Mouse (Mus musculus): ENCODE results near the gene Wdr18.
A peak's percentile ranks its signal among the peaks of the same experiment; 100 is the strongest.

Wdr18 gene

DNA sequence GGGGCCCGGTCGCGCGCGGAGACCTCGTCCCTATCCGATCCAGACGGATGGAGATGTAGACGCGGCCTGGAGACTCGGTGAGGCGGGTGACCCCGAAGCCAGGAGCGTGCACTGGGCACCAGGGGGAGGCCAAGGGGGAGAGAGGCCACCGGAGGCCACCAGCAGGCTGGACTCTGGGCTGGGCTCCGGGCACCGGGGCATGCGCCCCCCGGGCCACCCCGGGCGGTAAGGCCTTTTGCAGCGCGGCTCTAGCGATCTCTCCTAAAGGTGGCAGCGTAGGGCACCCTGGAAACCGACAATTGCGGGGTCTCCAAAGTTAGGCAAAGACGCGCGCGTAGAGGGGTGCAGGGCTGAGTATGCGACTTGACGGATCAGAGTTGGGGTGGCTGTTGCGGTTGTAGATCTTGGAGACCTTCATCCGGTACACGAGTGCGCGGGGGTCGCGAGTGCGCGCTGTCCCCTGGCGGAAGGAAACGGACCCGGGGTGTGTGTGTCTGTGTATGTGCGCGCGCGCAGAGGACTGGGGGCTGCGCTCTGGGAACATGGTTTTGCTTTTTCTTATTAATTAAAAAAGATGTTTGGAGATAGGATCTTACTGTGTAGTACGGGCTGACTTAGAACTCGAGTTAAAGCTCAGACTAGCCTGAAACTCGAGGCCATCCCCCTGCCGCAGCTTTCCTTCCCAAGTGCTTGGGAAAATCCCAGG lies 32.5 kb upstream of the Wdr18 start:
- peak; percentile 61 for DNase-seq

DNA sequence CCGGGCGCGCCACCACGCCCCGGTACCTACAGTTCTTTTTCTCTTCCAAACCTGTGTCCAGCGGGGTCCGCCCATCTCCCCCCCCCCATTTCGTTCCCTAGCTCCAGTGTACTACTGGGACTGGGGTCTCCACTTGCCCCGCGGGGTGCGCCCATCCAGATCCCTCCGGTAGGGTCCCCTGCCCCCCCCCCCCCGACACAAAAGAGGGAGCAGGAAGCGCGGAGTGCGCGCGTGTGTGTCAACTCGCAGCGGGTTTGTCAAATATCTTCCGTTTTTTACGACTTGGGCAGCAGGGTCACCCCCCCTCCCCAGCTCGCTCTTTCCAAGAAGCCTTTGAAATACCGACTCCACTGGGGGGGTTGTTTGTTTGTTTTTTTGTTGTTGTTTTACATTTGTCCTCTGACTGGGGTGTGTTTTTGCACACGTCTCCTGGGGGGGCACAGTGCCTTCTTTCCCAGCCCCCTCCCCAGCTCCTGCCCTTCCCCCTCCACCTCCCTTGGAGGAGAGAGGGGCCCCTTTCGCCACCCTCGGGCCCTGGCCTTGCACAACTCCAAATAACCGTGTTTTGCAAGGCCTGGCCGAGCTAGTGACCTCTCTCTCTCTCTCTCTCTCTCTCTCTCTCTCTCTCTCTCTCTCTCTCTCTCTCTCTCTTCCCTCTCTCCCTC lies 31.8 kb upstream of the Wdr18 start:
- DNase-seq = peak; percentile 53

DNA sequence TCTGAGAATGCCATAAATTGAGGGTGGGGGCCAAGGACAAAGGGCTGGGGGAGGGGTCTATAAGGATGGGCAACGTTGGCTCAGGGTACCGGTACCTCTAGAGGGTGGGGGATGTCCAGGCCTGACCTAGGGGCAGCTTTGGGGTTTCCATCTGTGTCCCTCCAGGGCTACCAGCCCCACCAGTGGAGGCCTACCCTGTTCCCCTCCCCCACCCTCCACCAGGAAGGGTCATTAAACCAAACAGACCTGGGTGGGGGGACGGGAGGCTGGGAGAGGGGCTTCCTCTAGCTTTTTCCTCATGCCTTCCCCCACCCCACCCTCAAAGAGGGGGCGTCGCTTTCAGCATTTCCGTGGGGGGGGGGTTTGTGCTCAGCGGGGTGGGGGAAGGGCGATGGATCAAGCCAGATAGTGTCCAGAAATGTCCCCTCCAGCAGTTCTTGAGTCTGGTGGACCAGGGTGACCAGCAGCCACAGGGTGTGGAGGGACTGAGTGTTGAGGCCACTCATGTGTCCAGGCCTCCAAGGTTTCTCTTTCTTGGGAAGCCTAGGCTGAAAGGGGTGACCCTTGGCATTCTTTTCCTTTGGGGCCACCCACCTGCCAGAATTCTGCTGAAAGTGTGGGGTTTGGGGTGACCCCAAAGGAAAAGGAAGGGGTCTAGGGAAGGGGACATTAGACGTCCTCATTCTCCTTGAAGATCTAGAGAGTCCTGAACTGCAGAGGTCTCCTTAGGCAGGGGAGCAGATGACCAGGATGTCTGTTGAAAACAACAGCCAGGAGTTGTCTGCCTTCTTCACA lies 30.8 kb upstream of the Wdr18 start:
- DNase-seq = no peak

- no peak for DNase-seq
Observed at GRCm38 (mm10) chr10:79929967-79930825, 29.8 kb upstream of the Wdr18 start.

DNA sequence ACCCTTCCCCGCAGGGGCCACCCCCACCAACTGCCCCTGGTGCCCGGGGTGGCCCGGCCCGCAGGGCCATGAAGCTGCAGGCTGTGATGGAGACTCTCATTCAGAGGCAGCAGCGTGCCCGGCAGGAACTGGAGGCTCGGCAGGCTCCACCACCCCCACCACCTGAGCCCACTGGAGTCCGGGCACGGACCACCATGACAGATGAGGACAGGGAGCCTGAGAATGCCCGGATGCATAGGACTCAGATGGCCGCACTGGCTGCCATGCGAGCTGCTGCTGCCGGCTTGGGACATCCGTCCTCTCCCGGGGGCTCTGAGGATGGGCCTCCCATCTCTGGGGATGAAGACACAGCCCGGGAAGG lies 29.1 kb upstream of the Wdr18 start:
- DNase-seq = no peak

GRCm38 (mm10) chr10:79931797-79932196 lies 28.2 kb upstream of the Wdr18 start:
- no peak for DNase-seq

GRCm38 (mm10) chr10:79932736-79933135 lies 27.2 kb upstream of the Wdr18 start:
- DNase-seq = peak; percentile 68

DNA sequence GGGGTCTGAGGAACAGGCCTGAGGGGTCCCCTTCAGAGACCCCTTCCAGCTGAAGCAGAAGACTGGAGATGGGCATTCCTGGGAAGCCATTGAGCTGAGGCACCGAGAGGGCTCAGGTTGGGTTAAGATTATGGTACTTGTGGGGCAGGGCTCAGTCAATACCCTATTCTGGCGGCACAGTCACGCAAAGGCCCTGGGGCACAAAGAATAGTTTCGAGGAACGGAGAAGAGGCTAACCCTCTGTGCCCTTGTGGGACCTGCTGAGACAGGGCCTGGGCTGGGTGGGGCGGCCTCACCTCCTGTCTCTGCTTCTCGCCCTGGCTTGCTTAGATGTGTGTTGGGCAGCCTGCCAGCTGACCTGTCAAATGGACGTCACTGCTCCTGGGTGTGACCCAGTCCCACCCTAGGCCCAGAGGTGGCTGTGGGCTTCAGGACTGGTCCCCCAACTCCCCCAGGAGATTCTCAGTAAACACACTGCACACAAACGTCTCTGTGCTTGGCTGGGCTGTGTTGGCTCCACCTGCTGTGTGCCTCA lies 26.7 kb upstream of the Wdr18 start:
- DNase-seq = no peak

DNA sequence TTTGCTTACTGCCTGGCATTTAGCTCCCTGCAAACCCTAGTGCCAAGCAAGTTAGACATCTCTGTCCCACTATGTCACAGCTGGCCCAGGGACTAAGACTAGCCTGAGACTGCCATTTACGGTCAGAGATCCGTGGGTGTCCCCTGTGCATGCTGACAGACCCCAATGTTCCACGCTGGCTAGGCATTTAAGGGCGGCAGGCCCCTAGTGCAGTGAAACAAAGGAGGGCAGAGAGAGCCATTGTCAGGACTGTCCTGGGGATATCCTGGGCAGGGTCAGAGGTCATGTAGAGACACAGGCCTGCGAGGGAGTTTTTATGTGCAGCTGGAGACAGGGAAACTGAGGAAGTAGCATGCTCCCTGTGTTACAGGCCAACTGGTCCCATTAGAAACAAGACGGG lies 26.1 kb upstream of the Wdr18 start:
- no peak for DNase-seq

DNA sequence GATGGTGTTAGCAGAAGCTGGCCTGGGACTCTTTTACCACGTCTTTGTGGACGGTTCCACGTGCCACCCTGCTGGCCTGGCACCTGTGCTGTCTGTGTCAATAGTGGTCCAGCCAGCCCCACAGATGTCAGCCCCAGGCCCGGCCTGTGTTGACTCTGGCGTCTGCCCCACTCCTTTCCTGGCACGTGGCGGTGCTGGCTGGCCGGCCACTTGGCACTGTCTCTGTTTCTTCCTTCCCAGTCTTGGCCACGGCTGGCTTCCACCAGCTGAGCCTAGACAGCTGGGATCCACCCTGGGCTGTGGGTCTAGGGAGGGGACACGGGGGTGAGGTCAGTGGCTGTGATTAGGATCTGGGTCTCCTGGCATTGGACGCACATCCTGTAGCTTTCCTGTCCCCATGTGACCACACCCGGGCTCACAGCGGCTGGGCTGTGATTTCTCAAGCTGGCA lies 25.7 kb upstream of the Wdr18 start:
- peak; percentile 93 for DNase-seq

DNA sequence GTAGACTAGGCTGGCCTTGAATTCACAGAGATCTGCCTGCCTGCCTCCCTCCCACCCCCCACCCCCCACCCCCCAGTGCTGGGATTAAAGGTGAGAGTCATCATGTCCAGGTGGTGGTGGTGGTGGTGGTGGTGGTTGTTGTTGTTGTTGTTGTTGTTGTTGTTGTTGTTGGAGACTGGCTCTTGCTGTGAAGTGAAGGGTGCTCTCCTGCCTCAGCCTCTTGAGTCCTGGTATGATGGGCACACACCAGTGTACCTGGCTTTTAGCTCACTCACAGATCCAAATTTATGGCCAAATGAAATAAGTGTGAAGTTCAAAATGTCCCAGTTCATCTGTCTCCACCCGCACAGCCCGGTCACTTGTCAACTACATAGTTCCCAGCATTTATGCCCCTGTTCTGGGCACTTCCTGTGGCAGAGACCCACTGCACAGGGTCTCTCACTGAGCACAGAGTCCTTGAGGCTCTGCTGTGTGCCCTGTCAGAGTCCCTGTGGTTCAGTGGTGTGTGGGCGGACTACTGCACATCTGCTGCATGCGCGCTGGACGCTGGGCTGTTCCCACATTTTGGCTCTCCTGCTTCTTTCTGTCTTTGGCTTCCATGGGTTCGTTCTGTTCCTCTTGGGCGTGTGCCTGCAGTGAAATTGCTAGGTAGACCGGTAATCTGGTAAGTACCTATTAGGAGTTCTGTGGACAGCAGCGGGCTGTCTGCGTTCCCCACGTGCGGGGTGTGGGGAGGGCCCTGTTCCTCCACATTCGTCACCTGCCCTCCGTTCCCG lies 25.0 kb upstream of the Wdr18 start:
- no peak for DNase-seq

- peak; percentile 51 for DNase-seq
Observed at GRCm38 (mm10) chr10:79936284-79936910, 23.6 kb upstream of the Wdr18 start.

- peak; percentile 85 for DNase-seq
Observed at GRCm38 (mm10) chr10:79936911-79937441, 23.0 kb upstream of the Wdr18 start.

DNA sequence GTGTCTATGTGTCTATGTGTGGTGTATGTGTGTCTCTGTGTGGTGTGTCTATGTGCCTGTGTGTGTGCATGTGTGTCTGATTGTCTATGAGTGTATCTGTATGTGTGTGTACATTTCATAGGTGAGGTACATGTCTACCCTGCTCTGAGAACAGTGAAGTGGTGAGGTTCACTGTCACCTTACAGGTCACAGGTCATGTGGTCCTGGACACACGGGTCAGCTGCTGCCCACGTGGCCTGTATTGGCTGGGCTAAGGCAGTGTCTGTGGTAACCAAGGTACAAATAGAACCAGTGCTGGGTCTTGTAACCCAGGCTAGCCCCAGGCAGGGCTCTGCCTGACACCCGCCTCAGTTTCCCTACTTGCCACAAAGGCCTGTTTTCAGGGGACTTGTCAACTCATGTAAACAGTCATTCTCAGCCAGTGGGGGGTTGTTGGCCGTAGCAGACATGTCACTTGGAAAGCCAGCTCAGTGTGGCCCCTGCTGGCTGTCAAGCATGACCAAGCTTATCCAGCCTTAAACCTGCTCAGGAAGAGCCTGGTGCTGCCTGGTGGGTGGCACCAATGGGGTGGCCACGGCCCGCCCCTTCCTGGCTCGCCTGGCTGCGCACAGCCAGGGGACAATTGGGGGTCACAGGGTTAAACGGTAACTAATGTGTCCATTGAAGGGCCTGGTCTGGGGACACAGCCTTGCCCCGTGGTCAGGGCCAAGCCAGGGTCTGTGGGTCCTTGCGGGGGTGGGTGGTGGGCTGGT lies 22.0 kb upstream of the Wdr18 start:
- DNase-seq = no peak

DNA sequence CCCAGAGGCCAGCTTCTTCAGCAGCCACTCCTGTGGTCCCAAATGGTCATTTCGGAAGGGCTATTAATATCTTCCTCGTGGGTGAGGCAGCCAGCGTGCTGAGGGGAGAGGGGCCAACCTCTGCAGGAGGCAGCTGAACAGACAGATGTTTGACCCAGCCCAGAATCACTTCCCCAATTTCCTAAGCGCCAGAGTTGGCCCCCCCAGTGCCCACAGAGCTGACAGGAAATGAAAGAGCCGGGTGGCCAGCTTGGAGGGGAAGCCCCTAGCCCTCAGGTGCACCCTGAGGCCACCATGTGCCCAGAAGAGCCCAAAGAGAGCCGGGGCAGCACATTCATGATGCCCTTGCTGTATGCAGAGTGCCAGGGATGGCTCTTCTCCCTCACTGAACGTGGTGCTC lies 19.2 kb upstream of the Wdr18 start:
- DNase-seq = no peak

- DNase-seq = no peak
Observed at GRCm38 (mm10) chr10:79942988-79943387, 17.0 kb upstream of the Wdr18 start.

- no peak for DNase-seq
Observed at GRCm38 (mm10) chr10:79943471-79943901, 16.5 kb upstream of the Wdr18 start.

GRCm38 (mm10) chr10:79945507-79946234 lies 14.3 kb upstream of the Wdr18 start:
- no peak for DNase-seq

- DNase-seq = no peak
Observed at GRCm38 (mm10) chr10:79946752-79947322, 13.1 kb upstream of the Wdr18 start.

Data from lung, postnatal 14 days (tissue).